Mouse (Mus musculus): ENCODE data around the gene Arid5b.

Gene Arid5b

DNA sequence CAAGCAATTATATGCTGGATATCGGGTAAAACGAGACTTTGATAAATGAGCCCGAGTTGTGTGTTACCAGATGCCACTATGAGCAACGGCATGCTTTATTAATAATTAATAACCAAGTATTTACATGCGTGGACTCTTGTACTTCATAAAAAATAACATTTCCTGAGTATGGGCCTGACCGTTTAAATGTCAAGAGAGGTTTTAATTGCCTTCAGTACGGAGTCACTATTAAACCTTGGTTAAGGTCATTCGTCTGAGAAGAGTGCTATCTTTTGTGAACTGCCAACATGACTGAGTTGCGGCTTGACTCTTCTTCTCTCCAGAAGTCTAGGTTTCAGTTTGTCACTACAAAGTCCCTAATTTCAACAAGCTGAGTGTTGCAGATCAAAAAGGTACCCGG lies 8.8 kb downstream of the Arid5b start:
- no peak for DNase-seq (ENCODE audit: low spot score in 2 of 2)

DNA sequence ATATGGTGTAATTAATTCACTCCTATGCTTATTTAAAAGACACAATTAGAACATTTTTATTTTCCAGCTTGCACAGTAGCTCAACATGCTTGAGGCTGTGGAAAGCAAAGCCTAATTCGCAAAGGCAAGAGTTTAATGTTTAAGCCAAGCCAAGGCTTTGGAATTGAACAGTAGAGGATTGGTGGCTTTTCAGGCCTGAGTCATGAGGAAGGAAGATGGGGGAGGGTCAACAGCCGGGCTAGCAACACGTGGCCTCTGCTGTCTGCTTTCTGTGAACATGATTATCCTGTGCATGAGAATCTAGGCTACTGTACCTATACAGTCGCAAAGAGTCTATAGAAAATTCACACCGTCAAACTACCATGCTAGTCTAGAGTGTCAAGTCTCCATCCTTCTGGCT lies 9.9 kb downstream of the Arid5b start:
- no peak for DNase-seq (ENCODE audit: low spot score in 2 of 2)

DNA sequence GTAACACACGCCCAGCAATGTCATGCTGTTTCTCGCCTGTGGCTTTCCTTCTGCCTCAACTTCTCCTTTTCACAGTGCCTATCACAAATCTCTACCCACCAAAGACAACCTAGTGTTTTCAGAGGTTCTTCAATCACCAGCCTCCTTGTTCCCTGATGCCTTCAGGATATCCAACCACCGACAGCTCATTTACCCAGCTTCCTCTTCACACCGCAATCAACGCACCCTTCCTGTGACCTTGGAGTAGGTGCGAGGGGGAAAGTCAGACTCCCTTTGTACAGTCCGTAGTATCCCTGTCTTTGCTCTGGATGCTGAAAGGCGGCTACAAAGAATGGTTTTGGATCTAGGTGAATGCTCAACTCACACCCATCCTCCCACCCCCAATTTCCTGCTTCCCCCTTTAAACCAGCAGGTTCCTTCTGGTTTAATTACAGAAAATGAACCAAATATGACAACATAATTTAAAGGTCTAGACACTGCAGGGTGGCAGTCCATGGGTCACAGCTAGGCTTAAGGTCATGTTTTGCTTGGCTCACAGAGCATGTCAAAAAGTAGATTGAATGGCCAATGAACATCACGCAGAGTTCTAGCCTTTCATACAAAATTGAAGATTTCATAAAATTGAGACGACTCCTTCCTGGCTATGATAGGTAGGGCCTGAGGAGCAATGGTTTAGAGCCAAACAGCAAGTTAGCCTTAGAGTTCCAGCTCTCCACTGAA lies 14.4 kb downstream of the Arid5b start:
- DNase-seq (ENCODE audit: low spot score in 2 of 2): no peak

DNA sequence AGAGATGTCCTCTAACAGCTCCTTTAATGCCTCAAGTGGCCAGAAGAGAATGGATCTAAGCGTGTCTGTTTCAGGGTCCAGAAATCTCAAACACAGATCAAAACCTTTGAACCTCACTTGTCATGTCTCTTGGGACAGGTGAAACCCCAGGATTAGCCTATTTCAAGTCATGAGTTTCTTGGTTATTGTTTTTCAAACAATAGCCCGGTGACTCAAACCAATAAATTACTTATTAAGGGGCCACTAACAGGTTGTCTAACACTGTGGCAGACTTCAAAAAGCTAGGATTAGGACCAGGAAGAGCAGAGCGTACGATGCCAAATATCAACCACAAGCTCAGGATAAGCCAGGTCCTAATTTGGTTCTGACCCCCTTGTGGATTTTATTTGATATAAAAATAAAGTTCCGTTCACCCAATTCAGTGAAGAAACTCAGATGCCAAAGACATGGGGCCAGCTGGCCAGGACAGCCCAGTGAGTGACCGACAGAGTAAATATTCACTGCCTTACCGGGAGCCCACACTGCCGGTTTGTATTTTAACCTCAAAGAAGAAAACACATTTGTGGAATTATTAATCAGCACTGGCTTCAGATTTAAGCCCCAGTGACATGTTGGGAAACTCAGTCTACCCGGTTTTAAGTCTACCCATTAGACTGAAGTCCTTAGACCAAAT lies 15.1 kb downstream of the Arid5b start:
- DNase-seq (ENCODE audit: low spot score in 2 of 2): no peak

DNA sequence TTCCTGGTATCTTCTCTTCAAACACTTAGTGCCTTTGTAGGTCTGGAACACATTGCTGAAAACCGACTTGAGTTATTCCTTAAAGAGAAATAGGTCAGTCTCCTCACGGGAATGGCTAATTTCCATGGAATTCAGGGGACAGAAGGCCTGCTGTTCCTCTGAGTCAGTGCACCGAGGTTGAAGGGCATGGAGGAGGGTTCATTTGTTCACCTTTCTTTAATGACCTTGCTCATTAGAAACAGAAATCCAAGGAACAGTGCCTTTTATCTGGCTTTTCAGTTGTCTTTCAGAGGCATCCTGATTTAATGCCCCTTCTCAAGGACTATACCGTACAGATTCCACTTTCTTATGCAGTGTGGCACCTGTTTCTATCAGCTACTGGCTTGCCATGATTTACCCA lies 18.9 kb downstream of the Arid5b start:
- DNase-seq (ENCODE audit: low spot score in 2 of 2): no peak

DNA sequence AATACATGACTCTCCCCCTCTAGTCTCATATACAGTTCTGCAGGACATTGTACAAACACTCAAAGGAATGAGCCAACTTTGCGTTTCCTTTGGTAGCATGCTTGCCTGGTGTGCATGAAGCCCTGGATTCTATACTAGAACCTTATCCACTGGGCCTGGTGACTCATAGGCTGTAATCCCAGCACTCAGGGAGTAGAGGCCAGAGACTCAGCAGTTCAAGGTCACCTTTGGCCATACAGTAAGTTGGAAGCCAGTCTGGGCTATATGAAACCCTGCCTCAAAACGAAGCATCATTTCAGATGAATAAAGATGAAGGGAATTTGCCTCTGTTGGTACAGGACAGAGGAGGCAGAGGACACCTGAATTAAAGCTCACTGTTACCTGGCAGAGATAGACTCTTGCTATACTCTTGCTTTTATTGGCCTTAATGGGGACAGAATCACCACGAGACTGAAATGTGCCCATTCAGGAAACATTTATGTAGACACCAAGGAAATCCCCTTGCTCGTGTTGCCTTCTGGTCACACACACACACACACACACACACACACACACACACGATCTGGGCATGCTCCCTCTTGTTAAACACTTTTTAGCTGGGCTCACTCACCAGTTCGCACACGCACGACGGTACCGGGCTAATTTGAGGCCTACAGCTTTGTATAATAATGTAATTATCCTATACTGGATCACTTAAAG lies 21.0 kb downstream of the Arid5b start:
- DNase-seq (ENCODE audit: low spot score in 2 of 2): no peak

DNA sequence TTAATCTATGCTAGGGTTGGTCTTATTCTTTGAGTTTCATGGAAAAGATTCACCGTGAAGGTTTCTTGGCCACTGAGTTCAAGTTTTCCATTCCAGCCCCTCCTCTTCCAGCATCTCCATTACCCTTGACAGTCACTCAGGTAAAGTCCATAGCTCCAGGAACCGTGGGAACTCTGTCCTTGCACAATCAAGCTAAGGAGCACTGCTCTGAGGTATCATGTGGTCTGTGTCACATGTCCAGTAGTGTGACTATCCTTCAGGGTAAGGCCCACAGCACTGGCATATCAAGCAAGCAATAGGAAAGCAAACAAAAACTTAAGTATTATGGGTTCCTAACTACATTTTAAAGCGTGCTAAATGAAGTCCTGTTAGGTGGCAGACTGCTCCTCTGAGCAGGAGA lies 22.4 kb downstream of the Arid5b start:
- no peak for DNase-seq (ENCODE audit: low spot score in 2 of 2)

DNA sequence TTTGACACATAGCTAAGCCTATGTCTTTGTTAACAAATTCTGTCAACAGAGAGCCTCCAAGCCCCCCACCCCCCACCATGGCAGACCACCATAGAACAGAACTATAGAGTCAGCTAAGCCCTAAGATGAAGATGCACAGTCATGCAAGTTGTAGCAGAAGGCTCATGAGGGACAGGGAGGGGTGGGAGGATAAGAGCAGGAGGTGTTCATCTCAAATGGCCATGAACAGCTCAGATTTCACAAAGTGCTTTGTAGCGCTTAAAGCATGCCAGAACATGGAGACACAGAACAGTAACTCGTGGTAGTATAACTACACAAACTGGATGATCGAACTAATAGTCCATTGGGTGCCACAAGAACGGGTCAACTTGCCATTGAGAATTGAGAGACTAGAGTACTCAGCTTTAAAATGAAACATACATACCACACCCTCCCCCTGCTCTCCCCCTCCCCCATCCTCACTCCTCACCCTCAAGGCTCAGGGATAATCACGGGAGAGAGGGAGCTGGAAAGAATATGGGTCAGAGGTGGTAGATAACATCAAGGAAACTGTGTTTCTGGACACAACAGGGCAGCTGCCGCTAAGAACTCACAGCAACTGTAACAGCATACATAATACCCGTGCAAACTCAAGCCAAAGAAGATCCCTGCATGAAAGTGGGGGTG lies 25.0 kb downstream of the Arid5b start:
- DNase-seq (ENCODE audit: low spot score in 2 of 2): no peak

DNA sequence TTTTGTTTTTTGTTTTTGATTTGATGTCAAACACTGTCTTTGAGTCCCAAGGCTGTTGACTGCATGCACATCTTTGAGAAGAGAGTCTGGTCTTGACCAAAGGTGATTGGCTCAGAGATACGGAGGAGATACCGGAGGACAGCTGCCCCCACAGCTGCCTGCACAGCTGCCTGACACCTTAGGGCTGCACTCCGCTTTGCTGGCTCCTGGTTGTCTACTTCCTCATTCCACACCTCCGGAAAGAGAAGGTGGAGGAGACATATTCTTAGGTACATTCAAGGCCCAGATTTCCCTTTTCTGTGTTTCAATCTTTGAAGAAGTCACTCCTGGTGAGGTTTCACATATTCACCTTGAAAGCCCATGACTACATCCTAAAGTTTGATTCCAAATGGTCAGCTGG lies 25.9 kb downstream of the Arid5b start:
- DNase-seq (ENCODE audit: low spot score in 2 of 2): no peak

DNA sequence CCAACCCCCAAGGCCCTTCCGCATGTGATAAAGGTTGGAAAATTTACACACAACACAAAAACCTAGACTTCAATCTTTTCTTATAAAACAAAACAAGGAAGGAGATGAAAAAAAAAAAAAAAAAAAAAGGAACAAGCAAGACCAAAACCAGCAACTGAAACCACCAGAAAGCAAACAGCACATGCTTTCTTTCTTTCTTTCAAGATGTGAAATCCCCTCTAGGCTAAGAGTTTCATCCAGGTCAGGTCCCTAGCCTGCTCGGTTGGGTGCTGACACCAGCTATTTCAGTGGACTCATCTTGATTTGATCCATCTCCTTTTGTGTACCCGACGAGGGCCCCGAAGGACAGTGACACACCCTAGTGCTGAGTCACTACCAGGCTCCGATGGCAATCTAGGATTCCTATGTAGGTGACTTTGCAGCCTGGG lies 29.2 kb downstream of the Arid5b start:
- DNase-seq (ENCODE audit: low spot score in 2 of 2): no peak

DNA sequence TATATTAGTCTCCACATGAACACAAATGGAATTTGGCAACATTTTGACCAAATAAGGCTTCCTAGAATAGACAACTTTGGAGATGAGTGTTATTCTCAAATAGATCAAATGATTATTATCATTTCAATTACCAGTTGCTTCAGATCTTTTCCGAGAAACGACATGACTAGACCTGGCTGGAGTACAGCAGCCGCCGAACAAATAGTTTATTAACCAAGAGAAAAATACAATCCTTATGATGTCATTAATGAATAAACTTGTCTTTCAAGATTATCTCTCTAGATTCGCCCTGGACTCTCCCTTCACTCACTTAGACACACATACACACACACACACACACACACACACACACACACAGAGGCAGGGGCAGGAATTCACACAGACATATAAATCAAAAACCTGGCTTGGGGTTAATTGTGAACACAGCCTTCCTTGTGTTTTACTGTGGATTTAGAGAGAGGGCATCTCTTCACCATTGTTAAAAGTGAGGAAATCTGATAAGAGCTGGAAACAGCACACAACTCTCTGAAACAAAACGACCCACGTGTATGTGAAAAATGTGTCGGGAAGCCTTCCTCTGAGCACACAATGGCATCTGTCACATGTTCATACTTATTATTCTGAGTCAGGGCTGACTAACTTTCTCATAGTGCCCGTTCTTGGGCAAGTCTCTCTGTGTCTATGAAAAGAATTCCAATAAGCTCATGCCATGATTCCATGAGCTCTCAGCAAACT lies 30.1 kb downstream of the Arid5b start:
- DNase-seq (ENCODE audit: low spot score in 2 of 2): no peak

DNA sequence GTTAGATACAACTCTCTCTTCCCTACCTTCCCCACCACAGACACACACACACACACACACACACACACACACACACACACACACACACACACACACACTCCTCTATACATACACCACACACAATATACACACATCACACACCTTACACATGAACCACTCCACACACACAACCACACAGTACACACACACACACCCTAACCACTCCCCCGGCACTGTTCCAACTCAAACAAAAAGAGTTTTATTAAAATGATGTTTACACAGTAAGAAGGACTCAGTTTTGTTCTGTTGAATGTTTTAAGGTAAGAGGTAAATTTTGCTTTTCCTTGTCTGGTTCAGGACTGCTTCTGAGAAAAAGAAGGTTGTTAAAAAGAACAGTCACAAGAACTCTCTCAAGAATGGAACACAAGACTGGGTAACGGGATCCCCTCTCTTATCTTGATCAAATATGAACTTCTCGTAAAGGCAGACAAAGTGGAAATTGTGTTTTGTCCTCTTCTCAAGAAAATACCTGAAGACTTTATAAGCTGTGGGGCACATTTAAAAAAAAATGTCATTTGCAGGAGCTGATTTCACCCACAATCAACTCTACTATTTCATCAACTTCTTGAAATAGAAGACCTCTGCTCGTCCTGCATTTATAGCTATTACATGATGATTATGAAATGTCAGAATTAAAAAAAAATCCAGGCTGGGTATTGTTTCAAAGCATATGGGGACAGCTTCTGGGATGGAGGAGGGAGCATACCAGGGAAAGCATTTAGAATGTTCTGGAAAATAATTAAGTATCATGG lies 30.9 kb downstream of the Arid5b start:
- no peak for DNase-seq (ENCODE audit: low spot score in 2 of 2)

DNA sequence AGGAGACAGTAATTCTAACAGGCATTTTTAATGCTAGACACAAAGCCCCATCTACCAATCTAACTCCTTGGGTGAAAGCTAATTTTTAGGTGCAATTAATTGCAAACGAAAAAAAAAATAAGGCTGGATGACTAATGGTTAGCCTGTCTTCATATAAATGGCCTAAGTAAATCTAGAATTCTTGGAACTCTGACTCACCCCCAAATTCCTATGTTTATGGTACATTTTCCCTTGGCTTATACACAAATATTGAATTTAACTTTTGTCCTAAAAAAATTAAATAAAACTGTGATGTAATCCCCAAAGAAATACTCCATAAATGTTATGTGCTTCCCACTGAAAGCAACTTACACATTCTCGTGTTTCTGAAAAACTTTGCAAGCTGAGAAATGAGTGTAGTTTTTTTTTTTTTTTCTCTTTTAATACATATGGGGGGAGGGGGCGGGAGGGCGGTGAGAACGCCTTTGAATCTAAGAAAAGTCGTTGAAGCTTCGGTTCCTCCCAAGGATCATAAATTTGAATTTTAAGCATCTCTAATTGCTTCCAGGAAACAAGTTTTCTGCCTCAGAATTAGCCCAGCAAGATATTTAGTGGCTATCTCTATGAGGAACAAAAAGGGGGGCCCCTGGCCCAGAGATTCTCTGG lies 31.8 kb downstream of the Arid5b start:
- no peak for DNase-seq (ENCODE audit: low spot score in 2 of 2)

DNA sequence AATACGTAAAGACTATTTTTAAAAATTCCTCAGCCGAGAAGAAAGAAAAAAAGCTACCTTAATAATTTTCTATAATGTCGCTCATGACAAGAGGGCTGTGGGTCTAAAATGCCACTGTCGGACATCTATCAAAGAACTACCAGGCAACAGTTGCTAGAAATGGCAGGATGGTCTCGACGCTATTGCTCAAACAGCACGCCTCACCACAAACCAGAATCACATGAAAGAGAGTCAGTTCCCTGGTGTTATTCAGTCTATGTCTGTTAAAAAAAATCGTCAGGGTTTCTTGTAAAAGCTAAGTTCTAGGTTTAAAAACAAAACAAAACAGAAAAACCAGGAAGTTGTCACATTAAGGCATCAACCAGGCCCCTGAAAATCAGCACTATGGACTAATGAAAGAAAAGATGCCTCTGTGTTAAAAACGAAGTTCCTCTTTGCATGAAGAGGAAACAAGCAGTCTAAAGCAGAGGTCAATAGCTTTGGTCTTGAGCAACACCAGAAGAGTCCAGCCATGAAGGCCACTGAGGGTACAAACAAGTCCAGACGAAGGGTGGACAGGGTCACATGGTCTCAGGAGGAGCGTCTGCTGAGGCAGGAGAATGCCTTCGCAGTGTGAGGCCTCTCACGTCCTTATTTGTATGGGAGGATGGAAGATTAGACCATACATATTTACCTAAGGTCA lies 37.6 kb downstream of the Arid5b start:
- no peak for DNase-seq (ENCODE audit: low spot score in 2 of 2)

DNA sequence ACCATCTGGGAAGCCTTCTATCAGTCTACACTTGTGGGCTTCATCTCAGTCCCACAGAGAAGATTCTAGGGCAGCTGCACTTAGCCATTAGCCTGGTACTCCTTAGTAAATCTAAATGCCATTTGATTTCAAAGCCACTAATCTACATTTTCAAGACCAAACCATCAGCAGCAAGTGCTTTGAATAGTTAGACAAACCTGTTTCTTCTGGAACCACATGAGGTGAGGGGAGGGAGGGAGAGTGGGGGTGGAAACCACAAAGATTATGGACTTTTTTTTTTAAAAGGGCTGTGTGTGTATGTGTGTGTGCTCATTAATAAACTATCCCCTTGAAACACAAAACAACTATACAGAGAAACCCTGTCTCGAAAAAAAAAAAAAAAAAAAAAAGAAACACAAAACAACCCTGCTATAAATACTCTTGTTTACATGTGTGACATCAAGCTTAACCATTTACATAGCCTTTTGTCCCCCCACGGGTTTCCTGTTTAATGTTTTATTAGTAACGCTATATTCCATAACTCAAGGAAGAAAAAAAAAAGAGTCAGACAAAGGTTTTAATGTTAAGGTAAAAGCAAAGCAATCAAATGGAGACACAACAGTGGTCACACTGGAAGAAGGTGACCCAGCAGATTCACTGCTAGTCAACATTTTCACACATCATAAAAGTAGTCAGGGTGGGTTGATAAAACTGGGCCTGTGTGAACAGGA lies 38.3 kb downstream of the Arid5b start:
- no peak for DNase-seq (ENCODE audit: low spot score in 2 of 2)

DNA sequence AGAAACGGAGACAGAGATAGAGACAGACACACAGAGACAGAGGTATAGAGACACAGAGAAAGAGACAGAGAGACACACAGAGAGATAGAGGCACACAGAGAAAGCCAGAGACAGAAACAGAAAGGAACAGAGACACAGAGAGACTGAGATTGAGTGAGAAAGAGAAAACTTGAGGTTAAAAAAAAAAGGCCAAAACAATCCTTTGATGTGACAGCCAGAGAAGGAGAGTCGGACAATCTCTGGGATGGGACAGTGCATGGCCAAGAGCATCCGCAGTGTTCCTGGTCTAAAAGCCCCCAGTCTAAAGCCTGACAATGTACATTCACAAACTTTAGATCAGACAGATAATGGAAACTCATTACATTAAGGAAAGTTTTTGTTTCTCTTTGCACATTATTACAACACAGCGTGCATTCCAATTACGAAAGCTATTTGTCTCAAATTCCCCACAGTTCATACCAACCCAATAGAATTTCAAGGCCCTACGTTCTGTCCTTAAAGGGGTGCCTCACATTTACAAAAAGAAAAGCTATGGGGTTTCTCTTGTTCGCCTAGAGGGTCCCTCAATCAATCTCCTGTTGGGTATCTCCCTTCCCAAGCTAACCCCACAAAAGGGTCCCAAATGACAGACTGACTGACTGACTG lies 39.0 kb downstream of the Arid5b start:
- DNase-seq (ENCODE audit: low spot score in 2 of 2): no peak

DNA sequence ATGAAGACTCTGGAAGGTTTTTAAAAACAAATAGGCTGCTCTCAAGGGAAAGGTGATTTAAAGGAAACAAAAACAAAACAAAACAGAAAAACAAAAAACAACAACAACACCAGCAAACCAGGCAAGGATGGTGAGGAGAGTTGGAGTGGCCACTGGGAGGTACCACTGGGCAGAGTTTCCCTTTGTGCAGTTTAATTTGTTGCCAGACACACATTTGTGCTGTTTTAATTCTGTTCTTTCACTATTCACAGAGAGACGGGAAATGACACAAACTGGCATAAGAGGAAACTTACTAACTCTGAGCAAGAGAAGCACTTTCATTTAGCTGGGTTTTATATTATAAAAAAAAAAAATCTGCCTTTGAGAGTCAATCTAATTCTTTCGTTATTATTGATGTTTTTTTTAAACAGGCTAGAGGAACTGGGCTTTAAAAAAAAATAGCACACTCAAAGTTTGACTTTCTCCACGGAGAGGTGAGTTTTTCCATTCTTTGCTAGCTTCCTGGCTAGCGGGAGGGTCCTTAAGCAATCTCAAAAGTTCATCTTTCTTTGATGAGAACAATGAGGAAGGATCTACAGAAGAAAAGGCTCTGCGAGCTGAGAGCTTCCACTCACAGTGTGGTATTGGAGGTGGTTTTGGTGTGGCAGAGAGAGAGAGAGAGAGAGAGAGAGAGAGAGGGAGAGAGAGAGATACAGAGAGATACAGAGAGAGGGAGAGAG lies 39.7 kb downstream of the Arid5b start:
- DNase-seq (ENCODE audit: low spot score in 2 of 2): no peak

DNA sequence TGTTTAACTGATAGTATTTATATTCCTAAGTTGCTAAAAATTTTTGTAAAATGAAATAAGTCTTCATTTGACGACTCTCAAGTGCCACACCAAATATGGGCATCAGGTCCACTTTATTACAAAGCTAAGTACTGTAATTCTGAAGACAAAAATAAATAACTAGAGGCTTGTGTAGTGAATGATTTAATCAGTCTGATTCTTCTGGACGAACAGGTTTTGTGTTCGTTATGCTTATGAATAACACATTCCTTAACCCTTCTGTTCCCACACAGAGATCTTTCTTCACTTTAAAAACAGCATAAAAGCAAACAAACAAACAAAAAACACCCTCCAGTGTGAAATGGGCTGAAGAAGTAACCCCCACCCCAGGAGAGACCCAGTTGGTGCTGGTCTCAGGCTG lies 40.4 kb downstream of the Arid5b start:
- no peak for DNase-seq (ENCODE audit: low spot score in 2 of 2)
